Mouse (Mus musculus): ENCODE measurements around the gene Kcp. TPM values are rescaled to one million over a fixed set of nuclear protein-coding genes. Genes with fewer than 3 reads are reported as not detected.

The Kcp gene
- polyA plus RNA-seq, 1 experiment = 0.26 TPM

GRCm38 (mm10) chr6:29473941-29474691 is 33.6 kb downstream of the Kcp start:
- no peak for TF ChIP-seq POLR2AphosphoS2 (IDR thresholded peaks at IDR 0.05; ENCODE audit: insufficient read length, low read depth)
- TF ChIP-seq MAX (IDR thresholded peaks at IDR 0.05; ENCODE audit: low read depth) = no peak
- TF ChIP-seq POLR2A (IDR thresholded peaks at IDR 0.05; ENCODE audit: insufficient read length, low read depth) = no peak
- TF ChIP-seq E2F4 (IDR thresholded peaks at IDR 0.05; ENCODE audit: insufficient read depth) = no peak
- no peak for TF ChIP-seq TCF3 (IDR thresholded peaks at IDR 0.05; ENCODE audit: insufficient read length, low read depth)
- TF ChIP-seq USF1 (IDR thresholded peaks at IDR 0.05; ENCODE audit: low read depth) = no peak
- no peak for TF ChIP-seq MYOG (IDR thresholded peaks at IDR 0.05; ENCODE audit: control insufficient read depth in 1 of 3, insufficient read depth in 1 of 3, insufficient read length in 2 of 3, low read depth in 2 of 3)
- TF ChIP-seq REST (IDR thresholded peaks at IDR 0.05; ENCODE audit: insufficient read depth, insufficient read length) = no peak
- H3K36me3 ChIP-seq (ENCODE audit: control insufficient read depth, insufficient read depth) = peaks cover 7% of the 10 kb centered on the region
- H3K79me2 ChIP-seq (ENCODE audit: control insufficient read depth, insufficient read depth) = no peaks in the 10 kb centered on the region
- no peak overlapping the region for H3K4me3 ChIP-seq
- peak overlapping the region; percentile 4 for H3K4me2 ChIP-seq (ENCODE audit: low read depth)
- no peak overlapping the region for H3ac ChIP-seq (ENCODE audit: control insufficient read depth, insufficient read length)
- no peaks in the 10 kb centered on the region for H3K27me3 ChIP-seq (ENCODE audit: control insufficient read depth, insufficient read depth, insufficient read length)

DNA sequence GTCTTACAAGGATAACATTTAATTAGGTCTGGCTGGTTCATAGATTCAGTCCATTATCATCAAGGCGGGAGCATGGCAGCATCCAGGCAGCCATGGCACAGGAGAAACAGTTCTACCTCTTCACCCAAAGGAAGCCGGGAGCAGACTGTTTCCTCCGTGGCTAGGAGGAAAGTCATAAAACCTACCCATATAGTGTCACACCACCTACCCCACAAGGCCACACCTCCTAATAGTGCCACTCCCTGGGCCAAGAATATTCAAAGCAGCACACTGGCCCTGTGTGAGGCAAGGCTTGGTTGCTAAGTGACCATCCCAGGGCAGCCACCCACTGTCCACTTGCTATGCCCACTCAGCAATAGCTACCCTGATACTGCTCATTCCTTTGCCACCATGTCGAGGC is 36.6 kb downstream of the Kcp start, which contains the start of gene Atp6v1fnb:
Atp6v1fnb (plus strand) TSS at position 301 of the 400 bp plus-strand sequence.
- H3K4me2 ChIP-seq (ENCODE audit: low read depth) = no peak within 1 kb of the TSS
- TF ChIP-seq E2F4 (IDR thresholded peaks at IDR 0.05; ENCODE audit: insufficient read depth) (no peak), SRF (IDR thresholded peaks at IDR 0.05; ENCODE audit: control insufficient read depth, insufficient read length, low read depth) (no peak), POLR2A (IDR thresholded peaks at IDR 0.05; ENCODE audit: insufficient read length, low read depth) (no peak), TCF12 (IDR thresholded peaks at IDR 0.05; ENCODE audit: insufficient read depth, poor library complexity, severe bottlenecking) (no peak), CEBPB (IDR thresholded peaks at IDR 0.05; ENCODE audit: insufficient read depth, poor library complexity, severe bottlenecking) (no peak), POLR2AphosphoS2 (IDR thresholded peaks at IDR 0.05; ENCODE audit: insufficient read length, low read depth) (no peak), TCF3 (IDR thresholded peaks at IDR 0.05; ENCODE audit: insufficient read length, low read depth) (no peak), REST (IDR thresholded peaks at IDR 0.05; ENCODE audit: insufficient read depth, insufficient read length) (no peak), MYOG (IDR thresholded peaks at IDR 0.05; ENCODE audit: control insufficient read depth in 1 of 3, insufficient read depth in 1 of 3, insufficient read length in 2 of 3, low read depth in 2 of 3) (no peak), MYOD1 (IDR thresholded peaks at IDR 0.05; ENCODE audit: control insufficient read depth in 1 of 3, insufficient read length in 2 of 3, low read depth in 2 of 3) (no peak), MAX (IDR thresholded peaks at IDR 0.05; ENCODE audit: low read depth) (no peak), USF1 (IDR thresholded peaks at IDR 0.05; ENCODE audit: low read depth) (no peak)
- no peaks in the 10 kb centered on the region for H3K27me3 ChIP-seq (ENCODE audit: control insufficient read depth, insufficient read depth, insufficient read length)

DNA sequence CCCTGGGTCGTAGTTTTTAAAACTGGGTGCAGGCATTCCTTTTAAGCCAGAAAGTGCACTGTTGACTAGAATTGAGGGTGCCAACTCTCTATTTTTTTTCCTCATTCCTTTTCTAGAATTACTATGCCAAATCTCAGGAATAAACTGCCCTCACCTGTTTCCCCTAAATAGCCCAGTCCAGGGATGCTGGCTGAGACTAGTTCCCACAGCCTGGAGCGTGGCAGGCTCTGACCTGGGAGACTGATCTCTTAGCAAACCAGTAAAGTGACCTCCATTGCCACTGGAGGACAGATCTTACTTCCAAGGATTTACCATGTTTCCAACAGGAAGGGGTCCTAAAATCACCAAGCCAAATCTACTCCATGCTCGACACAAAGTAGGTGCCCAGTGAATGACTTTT is 38.9 kb downstream of the Kcp start:
- H3ac ChIP-seq (ENCODE audit: control insufficient read depth, insufficient read length) = no peak overlapping the region
- H3K4me2 ChIP-seq (ENCODE audit: low read depth) = peak overlapping the region; percentile 76
- peak overlapping the region; percentile 75 for H3K4me3 ChIP-seq
- H3K79me2 ChIP-seq (ENCODE audit: control insufficient read depth, insufficient read depth) = no peaks in the 10 kb centered on the region
- H3K27me3 ChIP-seq (ENCODE audit: control insufficient read depth, insufficient read depth, insufficient read length) = no peaks in the 10 kb centered on the region
- peaks cover 7% of the 10 kb centered on the region for H3K36me3 ChIP-seq (ENCODE audit: control insufficient read depth, insufficient read depth)
- no peak for TF ChIP-seq USF1 (IDR thresholded peaks at IDR 0.05; ENCODE audit: low read depth)
- TF ChIP-seq MAX (IDR thresholded peaks at IDR 0.05; ENCODE audit: low read depth) = no peak
- TF ChIP-seq TCF3 (IDR thresholded peaks at IDR 0.05; ENCODE audit: insufficient read length, low read depth) = no peak
- TF ChIP-seq SRF (IDR thresholded peaks at IDR 0.05; ENCODE audit: control insufficient read depth, insufficient read length, low read depth) = no peak
- no peak for TF ChIP-seq REST (IDR thresholded peaks at IDR 0.05; ENCODE audit: insufficient read depth, insufficient read length)
- no peak for TF ChIP-seq MYOD1 (IDR thresholded peaks at IDR 0.05; ENCODE audit: control insufficient read depth in 1 of 3, insufficient read length in 2 of 3, low read depth in 2 of 3)
- TF ChIP-seq POLR2AphosphoS2 (IDR thresholded peaks at IDR 0.05; ENCODE audit: insufficient read length, low read depth) = no peak
- TF ChIP-seq POLR2A (IDR thresholded peaks at IDR 0.05; ENCODE audit: insufficient read length, low read depth) = no peak
- TF ChIP-seq TCF12 (IDR thresholded peaks at IDR 0.05; ENCODE audit: insufficient read depth, poor library complexity, severe bottlenecking) = no peak
- no peak for TF ChIP-seq CEBPB (IDR thresholded peaks at IDR 0.05; ENCODE audit: insufficient read depth, poor library complexity, severe bottlenecking)
- TF ChIP-seq E2F4 (IDR thresholded peaks at IDR 0.05; ENCODE audit: insufficient read depth) = no peak
- no peak for TF ChIP-seq MYOG (IDR thresholded peaks at IDR 0.05; ENCODE audit: control insufficient read depth in 1 of 3, insufficient read depth in 1 of 3, insufficient read length in 2 of 3, low read depth in 2 of 3)

More for the DNA sequence above, 36.6 kb downstream of the Kcp start, which contains the start of gene Atp6v1fnb:
- Histone ChIP-seq H3K79me2 (ENCODE audit: control insufficient read depth, insufficient read depth) (no peaks in the 10 kb centered on the region), H3K4me3 (no peak within 1 kb of the TSS), H3ac (ENCODE audit: control insufficient read depth, insufficient read length) (no peak within 1 kb of the TSS), H3K36me3 (ENCODE audit: control insufficient read depth, insufficient read depth) (peaks cover 7% of the 10 kb centered on the region)

- peak within 1 kb of the TSS; percentile 75 for H3K4me3 ChIP-seq
- H3K79me2 ChIP-seq (ENCODE audit: control insufficient read depth, insufficient read depth) = no peaks in the 10 kb centered on the region
- peak within 1 kb of the TSS; percentile 76 for H3K4me2 ChIP-seq (ENCODE audit: low read depth)
- TF ChIP-seq SRF (IDR thresholded peaks at IDR 0.05; ENCODE audit: control insufficient read depth, insufficient read length, low read depth) (no peak), TCF12 (IDR thresholded peaks at IDR 0.05; ENCODE audit: insufficient read depth, poor library complexity, severe bottlenecking) (no peak), POLR2A (IDR thresholded peaks at IDR 0.05; ENCODE audit: insufficient read length, low read depth) (peak; percentile 51), TCF3 (IDR thresholded peaks at IDR 0.05; ENCODE audit: insufficient read length, low read depth) (no peak), CEBPB (IDR thresholded peaks at IDR 0.05; ENCODE audit: insufficient read depth, poor library complexity, severe bottlenecking) (peak; percentile 96), E2F4 (IDR thresholded peaks at IDR 0.05; ENCODE audit: insufficient read depth) (no peak), MYOD1 (IDR thresholded peaks at IDR 0.05; ENCODE audit: control insufficient read depth in 1 of 3, insufficient read length in 2 of 3, low read depth in 2 of 3) (peak in 1 of 3 experiments; percentile 56), MYOG (IDR thresholded peaks at IDR 0.05; ENCODE audit: control insufficient read depth in 1 of 3, insufficient read depth in 1 of 3, insufficient read length in 2 of 3, low read depth in 2 of 3) (peak in 1 of 3 experiments; percentile 38), POLR2AphosphoS2 (IDR thresholded peaks at IDR 0.05; ENCODE audit: insufficient read length, low read depth) (no peak), USF1 (IDR thresholded peaks at IDR 0.05; ENCODE audit: low read depth) (peak; percentile 81), MAX (IDR thresholded peaks at IDR 0.05; ENCODE audit: low read depth) (no peak), REST (IDR thresholded peaks at IDR 0.05; ENCODE audit: insufficient read depth, insufficient read length) (no peak)
- peak within 1 kb of the TSS; percentile 13 for H3ac ChIP-seq (ENCODE audit: control insufficient read depth, insufficient read length)
- no peaks in the 10 kb centered on the region for H3K27me3 ChIP-seq (ENCODE audit: control insufficient read depth, insufficient read depth, insufficient read length)
- H3K36me3 ChIP-seq (ENCODE audit: control insufficient read depth, insufficient read depth) = peaks cover 7% of the 10 kb centered on the region
These were observed 40.0 kb downstream of the Kcp start, which contains the start of gene Atp6v1f for GRCm38 (mm10) chr6:29467583-29468354. Gene Atp6v1f (plus strand): TSS chr6:29467718.

Measured in myocyte (in vitro differentiated cells).